Comparison of ENCODE assay signal across 9 mouse cellular contexts in the genomic region with DNA sequence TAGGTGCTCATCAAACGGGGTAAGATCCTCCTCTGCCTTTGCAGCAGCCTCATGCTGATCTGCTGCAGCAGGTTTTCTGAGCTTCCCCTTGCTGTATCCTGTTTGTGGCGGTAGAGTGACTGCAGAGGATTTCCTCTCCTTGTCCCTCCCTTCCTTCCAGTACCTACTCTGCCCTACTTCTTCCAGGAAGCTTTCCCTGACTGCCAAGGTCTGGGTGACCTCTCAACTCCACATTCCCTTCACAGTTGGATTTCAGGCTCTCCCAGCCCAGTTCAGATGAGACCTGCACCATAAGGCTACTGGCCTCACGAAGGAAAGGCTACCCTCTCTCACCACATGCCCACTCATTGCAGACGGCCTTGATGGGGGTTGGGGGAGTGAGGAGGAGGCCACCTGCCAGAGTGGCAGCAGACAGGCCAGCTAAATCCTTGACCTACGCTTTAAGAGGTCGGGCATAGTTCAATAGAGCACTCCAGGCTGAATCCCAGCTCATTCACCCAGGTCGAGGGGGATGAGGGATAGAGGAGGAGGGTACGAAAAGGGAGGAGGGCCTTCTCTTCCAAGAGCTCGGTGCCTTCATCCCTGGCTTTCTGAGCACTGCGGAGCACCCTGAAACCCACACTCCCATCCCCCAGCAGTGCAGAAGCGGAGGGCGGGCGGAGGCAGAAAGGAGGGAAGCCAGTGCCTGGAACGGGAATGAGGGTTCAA. TPM values are rescaled to one million over a fixed set of nuclear protein-coding genes. Genes with fewer than 3 reads are reported as not detected.
DNase-seq lines count a peak whose midpoint lies in the region; ATAC-seq and TF ChIP-seq lines count a peak whose summit lies in the region.
"Had no signal": no experiment of that assay in that cellular context is flagged by ENCODE, and none has a peak within 500 bp of the region (broad histone marks: within the 10 kb centered on the region; RNA-seq: fewer than 3 reads in every experiment).

No protein-coding gene starts in this region.

- intact Hi-C loops in left cerebral cortex, adult 2 months (cut with DNase I) = no loop called here

- no peak overlapping the region for H3K9ac ChIP-seq in forebrain, embryonic 16.5 days (replicated peaks; ENCODE audit: low read depth, low read length)
- peak overlapping the region; percentile 34; the same call in 1 of the 2 replicates for H3K9ac ChIP-seq in limb, embryonic 12.5 days (replicated peaks)
- H3K9ac ChIP-seq in stomach, embryonic 14.5 days (replicated peaks; ENCODE audit: low read depth, low read length) = no peak overlapping the region

- DNase-seq in left cerebral cortex, adult 2 months (ENCODE audit: extremely low spot score in 1 of 2, low spot score in 2 of 2) = no peak
- DNase-seq in left cerebral cortex, adult 8-10 months (ENCODE audit: low spot score in 2 of 2) = no peak
- DNase-seq in adrenal gland, postnatal 25 days = no peak
- no peak for DNase-seq in urinary bladder, postnatal 25 days (ENCODE audit: low spot score)
- no peak for DNase-seq in c-Kit-positive CD71-positive TER-119-positive erythroid progenitor cells, embryonic 14.5 days (ENCODE audit: low spot score)

- H3K27ac ChIP-seq in left cerebral cortex, adult 2 months = peak overlapping the region; percentile 29
- H3K27ac ChIP-seq in forebrain, embryonic 16.5 days (ENCODE audit: low read length) = no peak overlapping the region
- peak overlapping the region; percentile 88 for H3K27ac ChIP-seq in limb, embryonic 12.5 days
- no peak overlapping the region for H3K27ac ChIP-seq in stomach, embryonic 14.5 days (ENCODE audit: low read length)

- no peak overlapping the region for H3K4me3 ChIP-seq in left cerebral cortex, adult 2 months
- no peak overlapping the region for H3K4me3 ChIP-seq in forebrain, embryonic 16.5 days (replicated peaks; ENCODE audit: low read length)
- 0 out of 2 replicates have a peak overlapping the region, but pooled peaks have one; percentile 4 for H3K4me3 ChIP-seq in limb, embryonic 12.5 days (replicated peaks)
- H3K4me3 ChIP-seq in stomach, embryonic 14.5 days (ENCODE audit: low read depth, low read length) = no peak overlapping the region

- H3K27me3 ChIP-seq in forebrain, embryonic 16.5 days (replicated peaks; ENCODE audit: control insufficient read depth, insufficient read depth, low read length) = no peaks in the 10 kb centered on the region
- H3K27me3 ChIP-seq in limb, embryonic 12.5 days = no peaks in the 10 kb centered on the region
- H3K27me3 ChIP-seq in stomach, embryonic 14.5 days (ENCODE audit: control insufficient read depth, insufficient read depth, low read length) = no peaks in the 10 kb centered on the region

- peak; percentile 49 for ATAC-seq in forebrain, embryonic 16.5 days
- ATAC-seq in limb, embryonic 12.5 days (ENCODE audit: insufficient number of reproducible peaks, insufficient read depth, low FRiP score, low TSS enrichment, low read depth) = peak; percentile 23
- ATAC-seq in stomach, embryonic 14.5 days (ENCODE audit: insufficient number of reproducible peaks, insufficient read depth, low FRiP score, low read depth) = no peak

- no peaks in the 10 kb centered on the region for H3K9me3 ChIP-seq in forebrain, embryonic 16.5 days (ENCODE audit: control insufficient read depth, low read length)
- H3K9me3 ChIP-seq in limb, embryonic 12.5 days = no peaks in the 10 kb centered on the region
- no peaks in the 10 kb centered on the region for H3K9me3 ChIP-seq in stomach, embryonic 14.5 days (ENCODE audit: control insufficient read depth, low read depth, low read length)

- H3K36me3 ChIP-seq in forebrain, embryonic 16.5 days (ENCODE audit: control insufficient read depth, insufficient read depth) = no peaks in the 10 kb centered on the region
- H3K36me3 ChIP-seq in limb, embryonic 12.5 days = no peaks in the 10 kb centered on the region
- no peaks in the 10 kb centered on the region for H3K36me3 ChIP-seq in stomach, embryonic 14.5 days (ENCODE audit: control insufficient read depth, insufficient read depth, low read length)

- TF ChIP-seq CTCF in left cerebral cortex, adult 2 months (IDR thresholded peaks at IDR 0.05) = no peak

- peaks cover 11% of the 10 kb centered on the region for H3K4me1 ChIP-seq in forebrain, embryonic 16.5 days (replicated peaks; ENCODE audit: control insufficient read depth, insufficient read depth, low read length)
- H3K4me1 ChIP-seq in limb, embryonic 12.5 days (replicated peaks) = peaks cover 46% of the 10 kb centered on the region
- H3K4me1 ChIP-seq in stomach, embryonic 14.5 days (ENCODE audit: control insufficient read depth, insufficient read depth, low read length) = peaks cover 9% of the 10 kb centered on the region

- no peak overlapping the region for H3K4me2 ChIP-seq in forebrain, embryonic 16.5 days (ENCODE audit: low read length)
- peak overlapping the region; percentile 41 for H3K4me2 ChIP-seq in limb, embryonic 12.5 days
- 0 out of 2 replicates have a peak overlapping the region, but pooled peaks have one; percentile 5 for H3K4me2 ChIP-seq in stomach, embryonic 14.5 days (replicated peaks; ENCODE audit: low read depth, low read length)

- WGBS in forebrain, embryonic 16.5 days = 35% methylated on average over 14 of the region's 14 CpGs
- WGBS in limb, embryonic 12.5 days = 23% methylated on average over 14 of the region's 14 CpGs
- 45% methylated on average over 14 of the region's 14 CpGs for WGBS in stomach, embryonic 14.5 days

RNA-seq across cellular contexts. Expression of gene Fignl2, which starts 13.9 kb away (rescaled TPM):
- 1 to 10 TPM; 1.2 to 1.4 TPM for total RNA-seq in left cerebral cortex, adult 2 months (2021)
- total RNA-seq in left cerebral cortex, adult 8-10 months (2022) = 1 to 10 TPM; 1.5 to 1.8 (median 1.6) TPM
- 0.05 TPM in 1 of 2 replicates, not detected in the other for polyA plus RNA-seq in forebrain, embryonic 16.5 days (2015; fragmentation: Nextera tagmentation; extraction: Ambion mirVana)
- polyA plus RNA-seq in limb, embryonic 12.5 days (2016; fragmentation: Nextera tagmentation; extraction: Ambion mirVana) = 0.38 and 0.56 TPM in 2 replicates
- polyA plus RNA-seq in stomach, embryonic 14.5 days (2014; fragmentation: Nextera tagmentation; extraction: Ambion mirVana) = 0.38 and 0.41 TPM in 2 replicates
- 9.0 and 10.2 TPM in 2 replicates for total RNA-seq in adrenal gland, postnatal 25 days (2021)
- total RNA-seq: MEL had no signal

RNA-seq across cellular contexts. Expression of gene Ankrd33, which starts 23.3 kb away (rescaled TPM):
- not detected for total RNA-seq in left cerebral cortex, adult 2 months (2021)
- under 1 TPM in 1 of 4 experiments, not detected in 3; 0.34 TPM for total RNA-seq in left cerebral cortex, adult 8-10 months (2022)
- polyA plus RNA-seq in forebrain, embryonic 16.5 days (2015; fragmentation: Nextera tagmentation; extraction: Ambion mirVana) = not detected in 2 replicates
- not detected in 2 replicates for polyA plus RNA-seq in limb, embryonic 12.5 days (2016; fragmentation: Nextera tagmentation; extraction: Ambion mirVana)
- not detected in 2 replicates for polyA plus RNA-seq in stomach, embryonic 14.5 days (2014; fragmentation: Nextera tagmentation; extraction: Ambion mirVana)
- 0.62 and 0.64 TPM in 2 replicates for total RNA-seq in adrenal gland, postnatal 25 days (2021)
- total RNA-seq: MEL had no signal

RNA-seq across cellular contexts. Expression of gene Acvrl1, which starts 36.0 kb away (rescaled TPM):
- 10 to 100 TPM; 13.8 to 15.1 TPM for total RNA-seq in left cerebral cortex, adult 2 months (2021)
- total RNA-seq in left cerebral cortex, adult 8-10 months (2022) = 10 to 100 TPM; 18.9 to 25.1 (median 19.3) TPM
- 8.0 and 8.4 TPM in 2 replicates for polyA plus RNA-seq in forebrain, embryonic 16.5 days (2015; fragmentation: Nextera tagmentation; extraction: Ambion mirVana)
- 7.3 and 7.4 TPM in 2 replicates for polyA plus RNA-seq in limb, embryonic 12.5 days (2016; fragmentation: Nextera tagmentation; extraction: Ambion mirVana)
- polyA plus RNA-seq in stomach, embryonic 14.5 days (2014; fragmentation: Nextera tagmentation; extraction: Ambion mirVana) = 15.6 and 16.9 TPM in 2 replicates
- total RNA-seq in adrenal gland, postnatal 25 days (2021) = 11.1 and 15.5 TPM in 2 replicates

RNA-seq across cellular contexts. Expression of gene Gm47841, which starts 45.1 kb away (rescaled TPM):
- total RNA-seq in left cerebral cortex, adult 2 months (2021) = not detected
- not detected for total RNA-seq in left cerebral cortex, adult 8-10 months (2022)
- not detected in 2 replicates for polyA plus RNA-seq in forebrain, embryonic 16.5 days (2015; fragmentation: Nextera tagmentation; extraction: Ambion mirVana)
- polyA plus RNA-seq in limb, embryonic 12.5 days (2016; fragmentation: Nextera tagmentation; extraction: Ambion mirVana) = not detected in 2 replicates
- not detected in 2 replicates for polyA plus RNA-seq in stomach, embryonic 14.5 days (2014; fragmentation: Nextera tagmentation; extraction: Ambion mirVana)
- not detected in 2 replicates for total RNA-seq in adrenal gland, postnatal 25 days (2021)
- total RNA-seq: MEL had no signal

Comparison
In these comparisons a context has a peak if more than half of its experiments do, and no peak if none do; other contexts are left out.
1. H3K27ac ChIP-seq: peak in left cerebral cortex, adult 2 months (single experiment) and limb, embryonic 12.5 days (single experiment); none in forebrain, embryonic 16.5 days (single experiment) and stomach, embryonic 14.5 days (single experiment).